ENCODE assay signal across 8 mouse cellular contexts in genomic region chr11:102486733-102487386, GRCm38 (mm10). TPM values are rescaled to one million over a fixed set of nuclear protein-coding genes. Genes with fewer than 3 reads are reported as not detected.
DNase-seq lines count a peak whose midpoint lies in the region; ATAC-seq and TF ChIP-seq lines count a peak whose summit lies in the region.

No protein-coding gene starts in this region.

- no peak overlapping the region for H3K4me3 ChIP-seq in hindbrain, embryonic 16.5 days (ENCODE audit: low read length)
- H3K4me3 ChIP-seq in liver, embryonic 12.5 days, result no peak overlapping the region
- no peak overlapping the region for H3K4me3 ChIP-seq in neural tube, embryonic 13.5 days

- H3K4me2 ChIP-seq in hindbrain, embryonic 16.5 days (ENCODE audit: low read length), result no peak overlapping the region
- no peak overlapping the region for H3K4me2 ChIP-seq in liver, embryonic 12.5 days
- H3K4me2 ChIP-seq in neural tube, embryonic 13.5 days, result no peak overlapping the region

- H3K9me3 ChIP-seq in hindbrain, embryonic 16.5 days (ENCODE audit: control insufficient read depth, low read length), result no peaks in the 10 kb centered on the region
- no peaks in the 10 kb centered on the region for H3K9me3 ChIP-seq in liver, embryonic 12.5 days (replicated peaks)
- H3K9me3 ChIP-seq in neural tube, embryonic 13.5 days, result no peaks in the 10 kb centered on the region

- peak; percentile 81 for TF ChIP-seq CTCF in Patski (IDR thresholded peaks at IDR 0.05)

- H3K27me3 ChIP-seq in Patski, result no peaks in the 10 kb centered on the region
- H3K27me3 ChIP-seq in hindbrain, embryonic 16.5 days (replicated peaks; ENCODE audit: control insufficient read depth, insufficient read depth, low read length), result no peaks in the 10 kb centered on the region
- H3K27me3 ChIP-seq in liver, embryonic 12.5 days (replicated peaks), result no peaks in the 10 kb centered on the region
- no peaks in the 10 kb centered on the region for H3K27me3 ChIP-seq in neural tube, embryonic 13.5 days

- DNase-seq in right cerebral cortex, adult 18-20 months, result peak; percentile 66
- no peak for DNase-seq in right cerebral cortex, postnatal 25 days
- DNase-seq in Patski (ENCODE audit: low read depth, low spot score), result no peak
- peak; percentile 70 to 72 for DNase-seq in cerebellum, postnatal 14 days
- no peak for DNase-seq in gastrocnemius, postnatal 4 days (ENCODE audit: low spot score in 2 of 2)

- POLR2A ChIA-PET in Patski (lab: Charles Lee), result interaction anchor here (1.1 kb wide), 1 partner anchor 166 kb away, joined by 3 read pairs; no protein-coding TSS in a partner anchor

- CTCF ChIA-PET in Patski (lab: Charles Lee), result interaction anchor here (0.7 to 2.6 kb wide), 15 partner anchors 8 to 165 kb away, joined by 3 to 9 read pairs (median 4); no protein-coding TSS in a partner anchor

- peaks cover 12% of the 10 kb centered on the region for H3K36me3 ChIP-seq in hindbrain, embryonic 16.5 days (ENCODE audit: control insufficient read depth, insufficient read depth, low read length)
- peaks cover 56% of the 10 kb centered on the region for H3K36me3 ChIP-seq in liver, embryonic 12.5 days
- peaks cover 56% of the 10 kb centered on the region for H3K36me3 ChIP-seq in neural tube, embryonic 13.5 days

- no peaks in the 10 kb centered on the region for H3K4me1 ChIP-seq in hindbrain, embryonic 16.5 days (ENCODE audit: control insufficient read depth, insufficient read depth, low read depth, low read length)
- H3K4me1 ChIP-seq in liver, embryonic 12.5 days, result peaks cover 19% of the 10 kb centered on the region
- H3K4me1 ChIP-seq in neural tube, embryonic 13.5 days (replicated peaks), result no peaks in the 10 kb centered on the region

- H3K27ac ChIP-seq in hindbrain, embryonic 16.5 days (ENCODE audit: low read depth, low read length), result no peak overlapping the region
- H3K27ac ChIP-seq in liver, embryonic 12.5 days, result no peak overlapping the region
- H3K27ac ChIP-seq in neural tube, embryonic 13.5 days (replicated peaks), result no peak overlapping the region

- no peak overlapping the region for H3K9ac ChIP-seq in hindbrain, embryonic 16.5 days (ENCODE audit: low read depth, low read length)
- no peak overlapping the region for H3K9ac ChIP-seq in liver, embryonic 12.5 days
- no peak overlapping the region for H3K9ac ChIP-seq in neural tube, embryonic 13.5 days

- WGBS in hindbrain, embryonic 16.5 days, result 74% methylated on average over 11 of the region's 11 CpGs
- WGBS in liver, embryonic 12.5 days (ENCODE audit: insufficient replicate concordance), result 60% methylated on average over 11 of the region's 11 CpGs
- 70% methylated on average over 11 of the region's 11 CpGs for WGBS in neural tube, embryonic 13.5 days

- in situ Hi-C loops in Patski (cut with MboI; ENCODE audit: low pct_unique_long_range_greater_than_20kb), result loop anchor here (5.0 kb wide), 2 partner anchors 75 to 160 kb away; no protein-coding TSS in a partner anchor

- ATAC-seq in Patski, result no peak
- ATAC-seq in hindbrain, embryonic 16.5 days, result peak; percentile 76; the same call in 1 of the 2 replicates
- peak; percentile 65; the same call in 1 of the 2 replicates for ATAC-seq in liver, embryonic 12.5 days
- ATAC-seq in neural tube, embryonic 13.5 days (ENCODE audit: low read depth), result peak; percentile 83

RNA-seq across cellular contexts. Expression of gene Itga2b, which starts 16.9 kb away (rescaled TPM):
- polyA plus RNA-seq in Patski (2021), result 1.9 TPM
- 9.4 and 13.1 TPM in 2 replicates for polyA plus RNA-seq in hindbrain, embryonic 16.5 days (2015; fragmentation: Nextera tagmentation; extraction: Ambion mirVana)
- 82.1 and 88.2 TPM in 2 replicates for polyA plus RNA-seq in liver, embryonic 12.5 days (2016; fragmentation: Nextera tagmentation; extraction: Ambion mirVana)
- 5.7 and 6.2 TPM in 2 replicates for polyA plus RNA-seq in neural tube, embryonic 13.5 days (2015; fragmentation: Nextera tagmentation; extraction: Ambion mirVana)
- 1 to 10 TPM; 3.2 to 4.7 TPM for total RNA-seq in gastrocnemius, postnatal 4 days (2021)

RNA-seq across cellular contexts. Expression of gene Fam171a2, which starts 39.4 kb away (rescaled TPM):
- 13.1 TPM for polyA plus RNA-seq in Patski (2021)
- 17.8 and 17.9 TPM in 2 replicates for polyA plus RNA-seq in hindbrain, embryonic 16.5 days (2015; fragmentation: Nextera tagmentation; extraction: Ambion mirVana)
- polyA plus RNA-seq in liver, embryonic 12.5 days (2016; fragmentation: Nextera tagmentation; extraction: Ambion mirVana), result 1.3 and 1.9 TPM in 2 replicates
- polyA plus RNA-seq in neural tube, embryonic 13.5 days (2015; fragmentation: Nextera tagmentation; extraction: Ambion mirVana), result 20.3 and 21.6 TPM in 2 replicates
- 10 to 100 TPM; 27.4 to 43.6 TPM for total RNA-seq in gastrocnemius, postnatal 4 days (2021)

RNA-seq across cellular contexts. Expression of gene Grn, which starts 56.7 kb away (rescaled TPM):
- polyA plus RNA-seq in Patski (2021), result 491 TPM
- 95.4 and 100 TPM in 2 replicates for polyA plus RNA-seq in hindbrain, embryonic 16.5 days (2015; fragmentation: Nextera tagmentation; extraction: Ambion mirVana)
- 55.8 and 58.1 TPM in 2 replicates for polyA plus RNA-seq in liver, embryonic 12.5 days (2016; fragmentation: Nextera tagmentation; extraction: Ambion mirVana)
- 83.3 and 88.6 TPM in 2 replicates for polyA plus RNA-seq in neural tube, embryonic 13.5 days (2015; fragmentation: Nextera tagmentation; extraction: Ambion mirVana)
- 100 to 1,000 TPM; 129 to 130 TPM for total RNA-seq in gastrocnemius, postnatal 4 days (2021)

Comparison
In these comparisons a context has a peak if more than half of its experiments do, and no peak if none do; other contexts are left out.
1. DNase-seq: peak in right cerebral cortex, adult 18-20 months (single experiment) and cerebellum, postnatal 14 days (2 of 2); none in right cerebral cortex, postnatal 25 days (single experiment), Patski (single experiment) and gastrocnemius, postnatal 4 days (0 of 2).